Mouse (Mus musculus): ENCODE measurements around the gene Ccdc117. TPM values are rescaled to one million over a fixed set of nuclear protein-coding genes. Genes with fewer than 3 reads are reported as not detected.
"Not testable (repeated sequence)": the region's sequence is repeated elsewhere in the genome, so short reads cannot be mapped to it uniquely, and the experiment has no call there.

Gene Ccdc117
- polyA plus RNA-seq, 1 experiment from 2014 or later = 15.3 TPM

DNA sequence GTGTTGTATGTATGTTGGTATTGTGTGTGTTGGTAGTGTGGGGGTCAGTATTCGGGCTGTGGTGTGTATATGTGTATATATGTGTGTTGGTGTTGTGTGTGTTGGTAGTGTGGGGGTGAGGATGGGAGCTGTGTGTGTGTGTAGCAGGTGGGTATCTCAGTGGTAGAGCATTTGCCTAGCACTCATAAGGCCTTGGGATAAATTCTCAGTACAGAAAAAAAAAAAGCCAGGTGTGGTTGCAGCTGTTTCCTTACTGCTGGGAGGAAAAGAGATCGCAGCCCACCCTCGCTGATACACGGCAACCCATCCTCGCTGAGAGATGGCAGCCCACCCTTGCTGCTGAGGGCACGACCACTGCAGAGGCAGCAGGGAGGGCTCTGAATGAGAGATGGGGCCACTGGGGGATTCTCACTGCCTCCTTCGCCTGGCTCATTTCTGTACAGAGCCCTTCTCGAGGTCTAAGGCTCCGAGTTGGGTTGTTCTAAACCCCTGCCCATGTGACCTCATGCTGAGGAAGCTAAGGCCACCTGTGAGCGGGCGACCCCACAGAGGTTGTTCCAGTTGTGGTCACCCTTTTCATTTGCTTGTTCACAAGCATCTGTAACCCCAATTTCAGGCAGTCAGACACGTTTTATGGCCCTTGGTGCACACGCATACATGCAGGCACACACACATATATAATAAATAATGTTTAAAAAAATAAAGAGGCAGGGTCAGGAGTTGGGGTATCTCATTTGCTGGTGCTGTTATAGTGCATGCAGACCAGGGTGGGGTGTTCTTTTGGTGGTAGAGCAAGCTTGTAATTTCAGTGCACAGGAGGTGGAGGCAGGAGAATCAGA is 40.9 kb downstream of the Ccdc117 start:
- no peak for ATAC-seq

DNA sequence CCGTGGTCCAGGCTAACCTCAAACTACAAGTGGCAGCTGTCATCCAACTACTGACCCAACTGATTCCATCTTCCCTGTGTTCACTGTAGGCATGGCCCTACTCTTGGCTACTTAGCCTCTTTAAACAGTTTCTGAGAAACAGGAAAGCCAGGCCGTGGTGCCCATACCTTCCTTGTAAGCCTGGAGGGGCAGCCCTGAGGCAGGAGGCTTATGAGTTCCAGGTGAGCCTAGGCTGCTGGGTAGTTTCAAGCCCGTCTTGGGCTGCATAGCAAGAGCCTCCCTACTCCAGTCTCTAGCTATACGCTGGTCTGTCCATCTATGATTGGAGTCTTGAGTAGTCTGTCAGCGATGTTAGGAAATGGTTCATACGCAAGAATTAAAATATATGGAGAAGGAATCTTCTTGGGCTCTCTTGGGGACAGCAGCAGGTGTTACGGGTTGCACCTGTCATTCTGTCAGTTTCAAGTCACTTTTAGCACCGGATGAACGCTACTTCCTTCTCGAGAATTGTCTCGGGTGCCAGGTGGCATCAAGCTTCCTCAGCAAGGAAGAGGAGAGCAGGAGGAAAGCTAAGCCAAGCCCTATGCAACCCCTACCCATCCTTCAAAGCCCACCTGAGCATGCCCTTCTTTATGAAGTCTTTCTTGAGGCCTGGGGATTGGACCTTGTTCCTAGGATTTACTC is 41.9 kb downstream of the Ccdc117 start:
- Histone ChIP-seq H3K4me2 (replicated peaks) (no peak overlapping the region), H3K9ac (replicated peaks) (no peak overlapping the region), H3K9me3 (no peaks in the 10 kb centered on the region), H3K36me3 (no peaks in the 10 kb centered on the region), H3K27ac (no peak overlapping the region), H3K27me3 (no peaks in the 10 kb centered on the region), H3K4me1 (replicated peaks) (no peaks in the 10 kb centered on the region), H3K4me3 (replicated peaks) (no peak overlapping the region)
- WGBS = 88% methylated on average over 11 of the region's 11 CpGs
- ATAC-seq = no peak

More for the DNA sequence above, 40.9 kb downstream of the Ccdc117 start:
- H3K4me1 ChIP-seq (replicated peaks) = no peaks in the 10 kb centered on the region
- H3K9ac ChIP-seq (replicated peaks) = no peak overlapping the region
- H3K4me2 ChIP-seq (replicated peaks) = no peak overlapping the region
- no peak overlapping the region for H3K27ac ChIP-seq
- WGBS = 79% methylated on average over 13 of the region's 13 CpGs
- H3K27me3 ChIP-seq = no peaks in the 10 kb centered on the region
- no peaks in the 10 kb centered on the region for H3K36me3 ChIP-seq
- no peaks in the 10 kb centered on the region for H3K9me3 ChIP-seq
- H3K4me3 ChIP-seq (replicated peaks) = no peak overlapping the region

DNA sequence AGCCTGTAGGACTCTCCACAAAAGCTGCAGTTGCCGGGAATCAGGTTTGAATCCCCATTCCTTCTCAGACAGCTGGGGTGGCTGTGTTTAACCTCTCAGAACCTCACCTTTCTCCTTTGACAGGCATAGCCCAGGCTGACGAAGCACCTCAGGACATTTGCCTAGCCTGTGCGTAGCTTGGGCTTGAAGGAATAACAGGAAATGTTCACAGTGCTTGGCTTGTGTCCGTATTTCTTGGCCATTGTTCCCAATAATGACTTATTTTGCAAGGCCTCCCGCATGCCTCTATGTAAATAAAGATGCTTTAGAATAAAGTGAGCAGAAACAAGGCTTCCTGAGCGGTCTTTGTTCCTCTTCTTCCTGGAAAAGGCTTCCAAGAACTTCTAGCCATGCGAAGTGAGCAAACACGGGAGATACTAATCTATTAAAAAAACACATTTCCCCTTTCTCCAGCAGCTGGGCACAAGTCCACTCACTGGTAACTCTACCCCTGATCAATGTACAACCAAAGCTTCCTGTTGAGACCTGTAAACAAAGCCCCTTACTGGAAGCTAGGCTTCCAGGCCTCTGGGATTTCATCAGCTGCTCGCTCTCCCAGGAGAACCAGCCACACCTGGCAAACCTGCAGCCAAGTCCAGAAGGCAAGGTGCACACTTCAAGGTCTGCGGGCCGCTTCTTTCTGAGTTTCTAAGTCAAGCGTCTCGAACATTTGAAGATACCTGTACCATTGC is 42.9 kb downstream of the Ccdc117 start:
- no peaks in the 10 kb centered on the region for H3K4me1 ChIP-seq (replicated peaks)
- H3K9ac ChIP-seq (replicated peaks) = no peak overlapping the region
- H3K9me3 ChIP-seq = no peaks in the 10 kb centered on the region
- H3K4me3 ChIP-seq (replicated peaks) = no peak overlapping the region
- no peak overlapping the region for H3K27ac ChIP-seq
- no peaks in the 10 kb centered on the region for H3K27me3 ChIP-seq
- no peak for ATAC-seq
- WGBS = 82% methylated on average over 13 of the region's 13 CpGs
- no peaks in the 10 kb centered on the region for H3K36me3 ChIP-seq
- no peak overlapping the region for H3K4me2 ChIP-seq (replicated peaks)

DNA sequence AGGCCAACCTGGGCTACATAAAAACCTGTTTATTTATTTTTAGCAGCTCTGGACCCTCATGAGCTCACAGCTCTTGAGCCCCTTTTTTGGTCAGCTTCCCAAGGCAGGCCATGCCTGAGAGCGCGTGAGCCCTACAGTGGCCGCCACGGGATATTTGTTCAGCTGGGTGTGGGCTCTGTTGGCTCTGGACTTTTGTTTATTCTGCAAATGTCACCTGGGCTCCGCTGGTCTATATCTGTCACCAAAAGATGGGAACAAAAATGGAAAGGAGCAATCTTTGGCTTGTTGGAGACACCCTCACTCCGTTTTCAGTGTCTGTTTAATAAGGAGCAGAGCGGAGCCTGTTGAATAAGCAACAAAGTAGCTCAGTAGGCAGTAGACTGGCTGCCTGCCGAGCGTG is 43.6 kb downstream of the Ccdc117 start:
- 82% methylated on average over 9 of the region's 9 CpGs for WGBS
- Histone ChIP-seq H3K9ac (replicated peaks) (no peak overlapping the region), H3K4me2 (replicated peaks) (no peak overlapping the region), H3K4me3 (replicated peaks) (no peak overlapping the region), H3K4me1 (replicated peaks) (no peaks in the 10 kb centered on the region), H3K27me3 (no peaks in the 10 kb centered on the region), H3K9me3 (no peaks in the 10 kb centered on the region), H3K27ac (no peak overlapping the region), H3K36me3 (no peaks in the 10 kb centered on the region)
- ATAC-seq = no peak

DNA sequence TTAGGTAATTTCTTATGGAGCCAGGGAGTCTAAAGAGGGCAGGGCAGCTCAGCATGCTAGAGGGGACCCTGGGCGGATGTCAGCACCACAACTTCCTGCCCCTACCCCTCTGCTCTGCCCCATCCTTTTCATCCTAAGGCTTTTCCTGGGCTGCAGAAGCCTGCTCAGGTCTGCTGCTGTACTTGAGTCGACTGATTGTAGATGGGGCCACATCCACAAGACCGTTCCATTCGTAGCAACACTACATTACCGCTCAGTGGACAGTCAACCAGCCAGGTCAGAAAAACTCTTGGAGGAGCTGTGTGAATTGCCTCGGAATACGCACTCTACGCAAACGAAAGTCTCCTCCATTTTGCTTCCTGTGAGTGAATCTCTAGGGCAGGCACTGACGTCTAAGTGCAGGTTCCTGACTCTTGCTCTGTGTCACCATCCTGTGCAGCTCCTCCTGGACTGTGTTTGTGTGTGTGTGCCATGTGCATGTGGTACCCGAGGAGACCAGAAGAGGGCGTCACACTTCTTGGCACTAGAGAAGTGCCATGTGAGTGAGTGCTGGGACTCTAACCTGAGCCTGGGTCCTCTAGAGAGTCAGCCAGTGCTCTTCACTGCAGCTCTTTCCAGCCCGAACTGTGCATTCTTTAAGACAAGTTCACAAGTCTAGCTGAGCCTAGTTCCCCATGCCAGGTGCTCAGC is 45.3 kb downstream of the Ccdc117 start:
- no peaks in the 10 kb centered on the region for H3K9me3 ChIP-seq
- no peak overlapping the region for H3K27ac ChIP-seq
- no peak overlapping the region for H3K9ac ChIP-seq (replicated peaks)
- H3K4me3 ChIP-seq (replicated peaks) = no peak overlapping the region
- no peak for ATAC-seq
- H3K4me2 ChIP-seq (replicated peaks) = no peak overlapping the region
- H3K4me1 ChIP-seq (replicated peaks) = no peaks in the 10 kb centered on the region
- 94% methylated on average over 13 of the region's 13 CpGs for WGBS
- H3K27me3 ChIP-seq = no peaks in the 10 kb centered on the region
- H3K36me3 ChIP-seq = no peaks in the 10 kb centered on the region

DNA sequence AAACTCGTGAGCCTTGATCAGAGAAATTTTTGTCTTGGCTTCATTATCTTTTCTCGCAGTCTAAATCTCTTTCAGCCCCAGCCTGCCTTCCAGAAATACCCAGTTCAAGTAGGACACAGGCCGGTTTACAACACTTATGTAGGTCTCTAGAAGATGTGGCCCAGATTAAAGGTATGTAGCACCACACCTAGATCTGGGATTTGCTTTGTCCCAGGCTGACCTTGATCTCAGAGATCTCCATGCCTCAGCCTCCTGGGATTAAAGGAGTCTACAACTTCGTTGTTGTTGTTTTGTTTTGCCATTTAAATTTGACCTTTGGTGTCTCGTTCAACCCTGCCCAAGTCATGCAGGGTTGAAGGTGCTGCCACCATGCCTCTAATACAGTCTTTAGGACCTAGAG is 46.1 kb downstream of the Ccdc117 start:
- no peak overlapping the region for H3K9ac ChIP-seq (replicated peaks)

DNA sequence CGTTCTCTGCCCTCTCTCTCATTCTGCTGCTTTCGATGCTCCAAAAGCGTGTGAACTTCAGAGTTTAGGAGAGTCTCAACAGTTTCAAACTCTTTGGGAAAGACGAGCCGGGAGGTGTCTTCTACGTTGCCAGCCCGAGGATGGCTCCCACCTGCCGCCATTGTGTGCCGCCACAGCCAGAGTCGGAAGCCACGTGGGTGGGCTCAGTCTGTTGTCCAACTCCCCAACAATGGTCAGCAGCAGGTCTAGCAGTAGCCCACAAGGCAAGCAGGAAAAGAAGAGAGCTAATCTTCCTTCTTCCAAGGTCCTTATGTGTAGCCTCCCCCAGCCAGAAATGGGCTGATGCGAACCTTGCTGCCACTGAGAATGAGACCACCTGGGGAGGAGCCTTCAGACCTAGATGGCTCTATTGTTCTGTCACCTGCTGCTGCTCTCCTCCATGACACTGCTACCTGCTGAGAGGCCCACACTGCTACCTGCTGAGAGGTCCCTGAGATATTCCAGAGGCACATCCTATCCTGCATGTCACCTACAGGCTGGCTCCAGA is 46.6 kb downstream of the Ccdc117 start:
- 55% methylated on average over 12 of the region's 12 CpGs for WGBS

More for the DNA sequence above, 46.1 kb downstream of the Ccdc117 start:
- 84% methylated on average over 5 of the region's 5 CpGs for WGBS
- Histone ChIP-seq H3K27ac (no peak overlapping the region), H3K4me2 (replicated peaks) (no peak overlapping the region), H3K4me1 (replicated peaks) (no peaks in the 10 kb centered on the region), H3K4me3 (replicated peaks) (no peak overlapping the region), H3K36me3 (no peaks in the 10 kb centered on the region), H3K27me3 (no peaks in the 10 kb centered on the region), H3K9me3 (no peaks in the 10 kb centered on the region)
- no peak for ATAC-seq

DNA sequence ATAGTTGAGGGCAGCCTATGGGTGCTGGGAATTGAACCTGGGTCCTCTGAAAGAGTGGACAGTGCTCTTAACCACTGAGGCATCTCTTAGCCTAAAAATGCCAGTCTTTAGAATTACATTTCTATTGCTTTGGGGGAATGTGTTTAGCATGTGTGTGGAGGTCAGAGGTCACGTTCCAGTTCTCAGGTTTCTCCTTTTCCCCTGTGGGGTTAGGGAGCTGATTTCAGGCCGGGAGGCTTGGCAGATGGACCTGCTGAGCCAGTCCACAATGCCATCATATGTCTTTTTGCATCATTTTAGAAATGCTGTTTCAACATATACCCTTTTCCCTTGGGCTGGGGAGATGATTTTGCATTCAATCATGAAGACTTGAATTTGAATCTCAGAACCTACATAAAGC is 48.1 kb downstream of the Ccdc117 start:
- no peaks in the 10 kb centered on the region for H3K27me3 ChIP-seq
- WGBS = 53% methylated on average over 2 of the region's 2 CpGs
- H3K4me3 ChIP-seq (replicated peaks) = no peak overlapping the region
- no peak overlapping the region for H3K27ac ChIP-seq
- no peaks in the 10 kb centered on the region for H3K4me1 ChIP-seq (replicated peaks)
- no peak overlapping the region for H3K9ac ChIP-seq (replicated peaks)
- no peaks in the 10 kb centered on the region for H3K36me3 ChIP-seq
- ATAC-seq = no peak
- H3K4me2 ChIP-seq (replicated peaks) = no peak overlapping the region
- no peaks in the 10 kb centered on the region for H3K9me3 ChIP-seq

More for the DNA sequence above, 46.6 kb downstream of the Ccdc117 start:
- no peaks in the 10 kb centered on the region for H3K9me3 ChIP-seq
- no peaks in the 10 kb centered on the region for H3K4me1 ChIP-seq (replicated peaks)
- no peak overlapping the region for H3K27ac ChIP-seq
- ATAC-seq = no peak
- H3K36me3 ChIP-seq = no peaks in the 10 kb centered on the region
- H3K27me3 ChIP-seq = no peaks in the 10 kb centered on the region
- H3K4me2 ChIP-seq (replicated peaks) = no peak overlapping the region
- no peak overlapping the region for H3K9ac ChIP-seq (replicated peaks)
- H3K4me3 ChIP-seq (replicated peaks) = no peak overlapping the region

DNA sequence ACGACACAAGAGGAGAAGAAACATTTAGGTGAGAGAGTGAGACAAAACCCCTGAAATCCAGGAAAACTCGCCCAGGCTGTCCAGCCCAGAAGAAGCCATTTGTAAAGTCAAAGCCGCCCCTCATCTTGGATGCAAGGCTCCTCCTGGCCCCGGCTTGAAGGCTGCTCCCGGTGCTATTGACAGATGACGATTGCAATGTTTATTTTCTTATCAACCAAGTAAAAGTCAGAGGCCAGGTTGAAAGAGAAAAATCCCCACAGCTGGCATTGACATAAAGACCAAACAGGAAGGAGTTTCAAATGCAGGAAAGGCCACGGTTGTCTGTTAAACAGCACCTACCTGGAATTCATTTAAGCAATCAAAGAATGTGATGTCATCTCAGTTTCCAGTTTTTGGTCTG is 50.1 kb downstream of the Ccdc117 start:
- no peak overlapping the region for H3K4me2 ChIP-seq (replicated peaks)
- no peak overlapping the region for H3K9ac ChIP-seq (replicated peaks)
- H3K27me3 ChIP-seq = no peaks in the 10 kb centered on the region
- ATAC-seq = no peak
- H3K27ac ChIP-seq = no peak overlapping the region
- H3K36me3 ChIP-seq = no peaks in the 10 kb centered on the region
- no peaks in the 10 kb centered on the region for H3K4me1 ChIP-seq (replicated peaks)
- H3K9me3 ChIP-seq = no peaks in the 10 kb centered on the region
- WGBS = 85% methylated on average over 7 of the region's 7 CpGs
- H3K4me3 ChIP-seq (replicated peaks) = no peak overlapping the region

DNA sequence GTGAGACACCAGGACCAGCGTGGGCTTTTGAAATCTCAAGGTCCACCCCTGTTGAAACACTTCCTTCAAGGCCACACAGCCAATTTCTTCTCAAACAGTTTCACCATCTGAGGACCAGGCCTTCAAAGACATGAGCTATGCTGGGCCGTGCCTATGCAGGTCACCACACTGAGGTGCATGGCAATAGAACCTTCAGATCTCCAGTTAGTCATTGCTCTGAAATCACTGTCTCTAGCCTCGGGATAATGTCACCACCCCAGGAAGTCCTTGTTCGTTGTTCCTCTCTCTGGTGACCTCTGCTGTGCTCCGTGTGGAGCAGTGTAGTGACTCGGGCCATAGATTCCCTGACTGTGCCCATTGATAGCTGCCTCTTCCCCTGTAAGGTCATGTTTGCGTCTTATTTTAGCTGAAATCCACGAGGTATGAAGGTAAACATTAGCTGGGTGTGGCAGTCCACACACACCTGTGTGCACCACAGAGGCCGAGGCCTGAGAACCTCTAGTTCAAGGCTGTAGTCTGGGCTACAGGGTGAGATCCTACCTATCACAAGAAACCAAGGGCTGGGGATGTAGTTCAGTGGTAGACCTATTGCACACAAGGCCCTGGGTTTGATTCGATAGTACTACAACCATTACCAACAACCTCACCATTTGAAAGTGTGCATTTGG is 50.9 kb downstream of the Ccdc117 start:
- ATAC-seq = no peak
- Histone ChIP-seq H3K9ac (replicated peaks) (no peak overlapping the region), H3K9me3 (no peaks in the 10 kb centered on the region), H3K4me3 (replicated peaks) (no peak overlapping the region), H3K4me1 (replicated peaks) (no peaks in the 10 kb centered on the region), H3K27ac (no peak overlapping the region), H3K36me3 (no peaks in the 10 kb centered on the region), H3K4me2 (replicated peaks) (no peak overlapping the region), H3K27me3 (no peaks in the 10 kb centered on the region)
- 87% methylated on average over 10 of the region's 10 CpGs for WGBS

DNA sequence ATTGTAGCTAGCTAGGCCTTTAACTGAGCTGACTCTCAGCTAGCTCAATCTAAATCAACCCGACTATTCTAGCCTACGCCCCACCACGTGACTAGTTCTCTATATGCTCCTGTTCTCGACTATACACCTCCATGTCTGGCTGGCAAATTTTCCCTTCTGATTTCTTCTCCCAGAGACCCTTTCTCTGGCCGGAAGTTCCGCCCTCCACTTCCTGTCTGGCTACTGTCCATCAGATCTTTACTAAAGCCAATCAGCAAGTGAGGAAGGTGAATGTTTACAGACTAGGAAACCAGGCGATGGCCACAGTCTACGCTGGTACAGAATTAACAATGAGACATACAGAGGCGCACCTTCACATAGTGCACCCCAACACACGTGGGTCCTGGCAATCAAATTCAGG is 52.6 kb downstream of the Ccdc117 start:
- not testable (repeated sequence) for H3K4me1 ChIP-seq (replicated peaks); ATAC-seq; H3K27ac ChIP-seq; H3K4me2 ChIP-seq (replicated peaks); H3K27me3 ChIP-seq; H3K36me3 ChIP-seq; H3K9ac ChIP-seq (replicated peaks); H3K9me3 ChIP-seq; H3K4me3 ChIP-seq (replicated peaks)
- WGBS = 91% methylated on average over 10 of the region's 10 CpGs
